Mouse (Mus musculus) intestine, embryonic 16.5 days (tissue): ENCODE measurements at regions not wholly inside any gene's neighbourhood (a gene's known extent, or its start where the extent isn't known, plus 50 kb on each side); places are given as distances from the start of the nearest gene placed in this dataset.
A peak's percentile ranks its signal among the peaks of the same experiment; 100 is the strongest.

ENCODE experiments used
- ATAC-seq: fragments of 200-750 bp; cut with Nextera tagmentation; 2 replicates; pipeline ENCODE4 v1.8.0; 2017; ENCODE audit warnings: moderate TSS enrichment, moderate library complexity
- H3K27ac ChIP-seq: fragments of 300-500 bp; sonication (generic); 2 replicates; pipeline ENCODE4 v1.5.1; 2014; ENCODE audit warnings: mild to moderate bottlenecking, low read length
- H3K27me3 ChIP-seq: fragments of 300-500 bp; sonication (generic); replicated peaks from 2 replicates; pipeline ENCODE4 v1.6.1; 2014; ENCODE audit warnings: low read length, control low read depth, mixed read lengths; ENCODE audit not compliant: control insufficient read depth, insufficient read depth
- H3K36me3 ChIP-seq: fragments of 300-500 bp; sonication (generic); 2 replicates; pipeline ENCODE4 v1.6.1; 2014; ENCODE audit warnings: low read length, control low read depth; ENCODE audit not compliant: control insufficient read depth, insufficient read depth
- H3K4me1 ChIP-seq: fragments of 300-500 bp; sonication (generic); 2 replicates; pipeline ENCODE4 v1.6.1; 2014; ENCODE audit warnings: low read length, control low read depth, mixed read lengths; ENCODE audit not compliant: control insufficient read depth, insufficient read depth
- H3K4me2 ChIP-seq: fragments of 300-500 bp; sonication (generic); 2 replicates; pipeline ENCODE4 v1.6.1; 2014; ENCODE audit warnings: low read depth, low read length, control low read depth
- H3K4me3 ChIP-seq: fragments of 300-500 bp; sonication (generic); 2 replicates; pipeline ENCODE4 v1.5.1; 2014; ENCODE audit warnings: mild to moderate bottlenecking, low read length
- H3K9ac ChIP-seq: fragments of 300-500 bp; sonication (generic); 2 replicates; pipeline ENCODE4 v1.6.1; 2014; ENCODE audit warnings: low read depth, low read length
- H3K9me3 ChIP-seq: fragments of 300-500 bp; sonication (generic); 2 replicates; pipeline ENCODE4 v1.6.1; 2016; ENCODE audit warnings: low read length, control low read depth; ENCODE audit not compliant: control insufficient read depth
- WGBS: fragments of 180-500 bp; shearing (Covaris S2); extraction: QIAGEN DNeasy Blood & Tissue Kit; methylation state at CpG from one replicate; pipeline ENCODE4 v1.1.7; 2014; 5-methylcytosine and 5-hydroxymethylcytosine counted together

DNA sequence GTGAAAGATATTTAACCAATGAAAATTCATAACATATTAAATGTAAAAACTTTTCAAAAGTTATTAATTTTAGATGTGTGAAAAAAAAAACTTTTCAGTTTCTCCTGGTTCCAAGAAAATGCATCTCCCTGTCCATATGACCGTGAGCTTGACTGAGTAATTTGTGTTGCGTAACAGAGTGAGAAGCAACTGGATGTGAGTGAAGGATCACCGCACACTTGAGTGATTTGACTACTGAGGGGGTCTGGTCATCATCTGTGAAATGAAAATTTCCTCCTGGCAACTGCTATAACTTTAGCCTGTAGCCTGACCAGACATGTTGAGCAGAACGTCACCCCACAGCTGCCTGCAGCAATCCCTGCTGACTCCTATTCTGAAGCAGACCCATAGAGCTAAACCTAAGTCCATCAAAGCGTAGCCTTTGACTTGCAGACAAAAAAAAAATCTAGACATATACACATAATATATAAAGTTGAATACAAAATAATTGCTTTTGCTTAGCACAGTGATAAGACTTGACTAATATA is 461.2 kb downstream of the Brinp3 start:
- Histone ChIP-seq H3K27me3 (no peaks in the 10 kb centered on the region), H3K4me1 (no peaks in the 10 kb centered on the region), H3K4me3 (no peak overlapping the region), H3K9me3 (no peaks in the 10 kb centered on the region), H3K36me3 (no peaks in the 10 kb centered on the region), H3K9ac (no peak overlapping the region), H3K4me2 (no peak overlapping the region), H3K27ac (no peak overlapping the region)
- no peak for ATAC-seq
- WGBS, result 59% methylated on average over 5 of the region's 5 CpGs

DNA sequence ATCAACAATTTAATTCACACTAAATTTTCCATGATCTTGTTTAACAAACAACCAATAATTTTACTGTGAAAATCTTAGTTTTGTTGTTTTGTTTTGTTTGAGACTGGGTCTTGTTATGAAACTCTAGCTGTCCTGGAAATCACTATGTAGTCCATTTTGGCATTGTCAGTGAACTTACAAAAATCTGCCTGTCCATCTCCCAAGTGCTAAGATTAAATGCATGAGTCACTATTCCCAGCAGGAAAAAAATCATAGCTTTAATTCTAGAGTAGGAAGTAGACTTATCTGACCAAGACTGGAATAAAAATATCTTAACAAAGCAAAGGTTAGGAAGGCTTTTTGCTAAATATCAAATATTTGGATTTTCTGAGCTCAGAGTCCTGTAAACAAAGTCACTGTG is 461.8 kb downstream of the Brinp3 start:
- Histone ChIP-seq H3K9ac (no peak overlapping the region), H3K27ac (no peak overlapping the region), H3K27me3 (no peaks in the 10 kb centered on the region), H3K4me3 (no peak overlapping the region), H3K9me3 (no peaks in the 10 kb centered on the region), H3K4me1 (no peaks in the 10 kb centered on the region), H3K36me3 (no peaks in the 10 kb centered on the region), H3K4me2 (no peak overlapping the region)
- no peak for ATAC-seq

DNA sequence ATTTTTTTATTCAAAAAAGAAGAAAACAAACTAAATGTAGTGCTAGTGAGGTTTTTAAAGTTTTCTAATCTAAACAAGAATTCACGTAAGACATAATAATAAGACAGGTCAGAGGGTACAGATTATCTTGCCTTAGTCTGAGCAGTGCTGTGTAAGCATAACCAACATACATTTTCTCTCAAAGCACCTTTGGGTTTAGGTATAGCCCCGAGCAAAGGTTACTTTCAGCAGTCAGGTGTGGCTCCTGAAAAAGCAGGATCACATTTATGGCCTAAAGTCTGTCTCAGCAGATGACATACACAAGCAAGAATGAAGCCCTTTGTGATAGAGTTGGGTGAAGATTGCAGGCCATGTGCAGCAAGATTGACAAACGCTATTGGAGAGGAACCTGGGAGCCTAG is 465.9 kb downstream of the Brinp3 start:
- peak; percentile 98 for ATAC-seq
- Histone ChIP-seq H3K9me3 (no peaks in the 10 kb centered on the region), H3K27me3 (no peaks in the 10 kb centered on the region), H3K9ac (no peak overlapping the region), H3K27ac (no peak overlapping the region), H3K4me2 (no peak overlapping the region), H3K4me3 (no peak overlapping the region), H3K4me1 (no peaks in the 10 kb centered on the region), H3K36me3 (no peaks in the 10 kb centered on the region)
- 57% methylated on average over 3 of the region's 3 CpGs for WGBS

DNA sequence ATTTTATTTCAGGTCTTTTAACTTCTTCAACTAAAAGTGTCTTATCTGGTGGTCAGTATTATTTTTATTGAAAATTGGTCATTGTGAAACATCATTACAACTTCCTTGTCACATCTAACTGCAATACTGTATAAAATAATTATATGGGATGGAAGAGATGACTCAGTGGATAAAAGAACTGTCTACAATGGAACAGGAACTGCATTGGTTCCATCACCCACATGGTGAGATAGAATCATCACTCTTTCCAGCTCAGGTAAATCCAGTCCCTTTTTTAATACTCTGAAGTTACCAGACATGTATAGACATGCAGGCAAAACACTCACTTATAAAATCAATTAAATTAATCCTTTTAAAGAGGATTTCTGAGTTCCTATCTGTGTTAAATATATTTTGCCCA is 473.0 kb downstream of the Brinp3 start:
- Histone ChIP-seq H3K4me1 (no peaks in the 10 kb centered on the region), H3K4me2 (no peak overlapping the region), H3K27ac (no peak overlapping the region), H3K27me3 (no peaks in the 10 kb centered on the region), H3K9ac (no peak overlapping the region), H3K4me3 (no peak overlapping the region), H3K36me3 (no peaks in the 10 kb centered on the region), H3K9me3 (no peaks in the 10 kb centered on the region)
- ATAC-seq, result no peak

DNA sequence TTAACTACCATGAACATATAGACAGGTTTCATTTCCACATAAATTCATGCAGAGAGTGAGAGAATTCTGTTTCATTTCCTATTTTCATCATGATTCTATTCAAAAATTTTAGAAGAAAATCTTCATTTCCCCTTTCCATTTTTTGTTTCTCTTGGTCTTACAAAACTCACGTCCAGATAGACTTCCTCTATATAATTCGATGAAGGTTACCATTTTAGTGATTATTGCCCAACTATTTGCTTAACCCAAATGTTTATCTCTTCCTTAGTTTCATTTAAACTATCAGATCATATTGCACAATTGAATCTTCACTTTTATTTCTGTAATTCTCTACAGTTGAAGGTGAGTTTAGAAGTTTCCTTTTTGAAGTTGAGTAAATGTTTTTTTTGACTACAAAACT is 473.4 kb downstream of the Brinp3 start:
- Histone ChIP-seq H3K9me3 (no peaks in the 10 kb centered on the region), H3K36me3 (no peaks in the 10 kb centered on the region), H3K9ac (no peak overlapping the region), H3K4me3 (no peak overlapping the region), H3K27me3 (no peaks in the 10 kb centered on the region), H3K4me2 (no peak overlapping the region), H3K27ac (no peak overlapping the region), H3K4me1 (no peaks in the 10 kb centered on the region)
- 73% methylated on average over 2 of the region's 2 CpGs for WGBS
- ATAC-seq, result no peak

DNA sequence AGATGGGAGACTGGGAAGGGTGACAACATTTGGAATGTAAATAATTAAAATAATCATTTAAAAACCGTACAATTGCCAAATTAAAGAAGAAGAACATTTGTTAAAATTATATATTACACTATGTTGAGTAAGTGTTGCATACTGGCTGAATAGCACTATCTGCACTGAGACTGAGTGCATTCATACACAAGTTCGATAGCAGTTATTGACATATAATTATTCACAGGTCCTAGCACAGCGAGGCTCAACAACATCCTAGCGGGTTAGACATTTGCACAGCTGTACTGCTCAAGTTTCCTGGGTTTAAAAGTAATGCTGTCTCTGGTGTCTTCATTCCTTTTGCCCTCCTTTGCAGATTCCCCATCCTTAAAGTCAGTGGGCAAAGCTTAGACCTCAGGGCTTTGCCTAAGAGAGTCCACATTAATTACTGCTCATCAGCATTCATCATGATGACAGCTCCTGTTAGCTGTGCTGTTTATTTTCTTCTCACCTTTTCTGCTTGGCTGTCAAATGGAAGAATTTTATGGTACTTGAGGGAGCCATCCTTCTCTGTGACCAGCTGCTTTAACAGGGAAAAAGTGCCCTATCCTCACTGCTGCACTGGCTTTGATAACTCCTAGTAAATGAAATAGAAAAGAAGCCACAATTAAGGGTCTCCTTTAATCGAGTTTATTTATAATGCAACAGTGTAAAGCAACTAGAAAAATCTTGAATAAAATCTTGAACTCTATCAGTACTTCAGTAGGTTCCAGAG is 489.1 kb downstream of the Brinp3 start:
- no peaks in the 10 kb centered on the region for H3K4me1 ChIP-seq
- no peak overlapping the region for H3K9ac ChIP-seq
- H3K4me2 ChIP-seq, result no peak overlapping the region
- no peak overlapping the region for H3K27ac ChIP-seq
- WGBS, result 74% methylated on average over 5 of the region's 5 CpGs
- no peaks in the 10 kb centered on the region for H3K36me3 ChIP-seq
- H3K9me3 ChIP-seq, result no peaks in the 10 kb centered on the region
- no peak for ATAC-seq
- H3K27me3 ChIP-seq, result no peaks in the 10 kb centered on the region
- H3K4me3 ChIP-seq, result no peak overlapping the region

DNA sequence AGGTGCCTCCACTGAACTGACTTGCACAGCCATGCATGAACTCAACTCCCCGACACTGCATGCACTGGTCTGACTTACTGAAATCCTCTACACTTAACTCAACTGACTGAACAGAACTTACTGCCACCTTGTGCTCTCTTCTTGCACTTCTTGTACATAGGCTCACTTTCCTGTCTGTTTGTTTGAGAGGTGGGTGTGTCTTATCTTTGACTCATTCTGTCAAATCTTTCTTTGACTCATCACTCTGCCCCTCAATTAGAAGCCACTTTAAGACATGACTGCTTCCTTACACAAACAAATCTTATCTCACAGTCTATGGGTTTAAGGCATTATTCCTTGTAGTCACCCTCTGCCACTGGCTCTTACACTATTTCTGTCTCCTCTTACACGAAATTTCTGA is 505.5 kb downstream of the Brinp3 start:
- Histone ChIP-seq H3K27ac (no peak overlapping the region), H3K27me3 (no peaks in the 10 kb centered on the region), H3K9me3 (no peaks in the 10 kb centered on the region), H3K36me3 (no peaks in the 10 kb centered on the region), H3K9ac (no peak overlapping the region), H3K4me2 (no peak overlapping the region), H3K4me3 (no peak overlapping the region), H3K4me1 (no peaks in the 10 kb centered on the region)
- ATAC-seq, result no peak
- WGBS, result 50% methylated on average over 2 of the region's 2 CpGs

DNA sequence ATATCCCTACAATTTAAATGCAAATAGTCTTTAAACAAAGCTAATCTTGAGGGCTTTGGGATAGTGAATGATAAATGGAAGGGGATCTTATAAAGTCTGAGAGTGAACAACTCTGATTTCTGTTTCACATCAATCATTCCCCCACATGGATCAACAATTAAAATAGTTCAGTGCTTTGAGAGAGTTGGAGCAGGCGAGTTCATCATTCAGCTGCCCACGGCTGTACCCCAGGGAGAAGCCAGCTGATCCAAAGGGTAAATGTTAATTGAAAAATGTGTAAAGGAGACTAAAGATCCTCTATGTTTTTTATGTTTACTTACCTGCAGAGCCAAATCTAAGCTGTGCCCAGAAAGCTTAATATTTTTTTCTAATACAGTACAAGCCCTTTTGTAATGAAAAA is 553.2 kb downstream of the Brinp3 start:
- Histone ChIP-seq H3K27me3 (no peaks in the 10 kb centered on the region), H3K9ac (no peak overlapping the region), H3K4me3 (no peak overlapping the region), H3K4me2 (no peak overlapping the region), H3K9me3 (no peaks in the 10 kb centered on the region), H3K36me3 (no peaks in the 10 kb centered on the region), H3K4me1 (no peaks in the 10 kb centered on the region), H3K27ac (no peak overlapping the region)
- no peak for ATAC-seq
- 39% methylated on average over 2 of the region's 2 CpGs for WGBS

DNA sequence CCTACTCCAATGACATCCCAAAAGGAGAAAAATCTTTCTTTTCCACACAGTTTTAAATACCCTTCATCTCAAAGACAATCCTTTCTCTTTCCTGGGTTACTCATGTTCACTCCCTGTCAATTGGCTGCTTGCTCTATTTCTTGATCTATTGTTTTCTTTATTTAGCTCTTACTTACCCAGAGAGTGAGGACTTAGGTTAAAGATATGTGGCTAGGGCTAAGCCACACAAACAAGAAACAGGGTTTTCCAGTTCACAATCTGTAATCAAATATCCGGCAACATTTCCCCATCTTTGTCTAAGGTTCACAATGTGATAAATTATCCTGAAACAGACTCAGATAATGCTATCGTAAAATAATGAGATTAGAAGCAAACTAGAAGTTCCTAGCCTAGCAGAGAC is 563.9 kb downstream of the Brinp3 start:
- Histone ChIP-seq H3K4me2 (no peak overlapping the region), H3K9ac (no peak overlapping the region), H3K4me1 (no peaks in the 10 kb centered on the region), H3K36me3 (no peaks in the 10 kb centered on the region), H3K27me3 (no peaks in the 10 kb centered on the region), H3K9me3 (no peaks in the 10 kb centered on the region), H3K4me3 (no peak overlapping the region), H3K27ac (no peak overlapping the region)
- WGBS, result 51% methylated on average over 2 of the region's 2 CpGs
- no peak for ATAC-seq

DNA sequence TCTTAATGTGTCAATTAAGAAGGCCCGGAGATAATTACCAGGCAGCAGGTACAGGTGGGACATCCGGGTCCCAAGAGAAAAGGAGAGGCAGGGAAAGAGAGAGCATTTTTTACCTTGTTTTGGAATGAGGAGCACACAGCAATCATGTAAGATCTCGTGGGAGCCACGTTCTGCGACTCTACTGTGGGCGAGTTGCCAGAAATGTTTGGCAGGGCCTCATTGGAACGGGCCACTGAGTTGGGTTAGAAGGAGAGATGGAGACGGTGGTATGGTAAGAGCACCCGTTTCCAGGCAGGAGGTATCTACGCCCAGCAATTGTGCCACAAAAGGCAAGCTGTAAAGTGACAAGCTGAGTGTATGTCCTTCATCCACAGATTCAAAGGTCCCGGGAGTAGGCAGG is 579.6 kb downstream of the Brinp3 start:
- Histone ChIP-seq H3K9ac (no peak overlapping the region), H3K36me3 (no peaks in the 10 kb centered on the region), H3K27me3 (no peaks in the 10 kb centered on the region), H3K9me3 (no peaks in the 10 kb centered on the region), H3K27ac (no peak overlapping the region), H3K4me1 (no peaks in the 10 kb centered on the region), H3K4me3 (no peak overlapping the region), H3K4me2 (no peak overlapping the region)
- 88% methylated on average over 11 of the region's 11 CpGs for WGBS
- ATAC-seq, result no peak
